Mouse (Mus musculus): ENCODE data around the gene Gm45234. TPM values are rescaled to one million over a fixed set of nuclear protein-coding genes. Genes with fewer than 3 reads are reported as not detected.

Gene Gm45234
- polyA plus RNA-seq, 1 experiment, result not detected

GRCm38 (mm10) chr6:124767536-124767919 is 11.7 kb upstream of the Gm45234 start:
- no peak for DNase-seq (ENCODE audit: low read depth)

GRCm38 (mm10) chr6:124765951-124766350 is 10.1 kb upstream of the Gm45234 start:
- no peak for DNase-seq (ENCODE audit: low read depth)

GRCm38 (mm10) chr6:124759259-124759658 is 3.4 kb upstream of the Gm45234 start:
- DNase-seq (ENCODE audit: low read depth), result no peak

GRCm38 (mm10) chr6:124758849-124759232 is 3.0 kb upstream of the Gm45234 start:
- DNase-seq (ENCODE audit: low read depth), result no peak

- DNase-seq (ENCODE audit: low read depth), result no peak
Observed at GRCm38 (mm10) chr6:124757909-124758848, 2.4 kb upstream of the Gm45234 start.

- DNase-seq (ENCODE audit: low read depth), result no peak
Observed at GRCm38 (mm10) chr6:124757351-124757880, 1.6 kb upstream of the Gm45234 start.

- no peak for DNase-seq (ENCODE audit: low read depth)
Observed at GRCm38 (mm10) chr6:124756652-124757350, 980 bp upstream of the Gm45234 start.

- no peak for DNase-seq (ENCODE audit: low read depth)
Observed at GRCm38 (mm10) chr6:124755306-124755705, 515 bp downstream of the Gm45234 start.

- DNase-seq (ENCODE audit: low read depth), result no peak
Observed at GRCm38 (mm10) chr6:124753861-124754260, 2.0 kb downstream of the Gm45234 start.

GRCm38 (mm10) chr6:124750405-124750804 is 5.4 kb downstream of the Gm45234 start:
- DNase-seq (ENCODE audit: low read depth), result no peak

- no peak for DNase-seq (ENCODE audit: low read depth)
Observed at GRCm38 (mm10) chr6:124746654-124747632, 8.9 kb downstream of the Gm45234 start.

GRCm38 (mm10) chr6:124746296-124746605 is 9.6 kb downstream of the Gm45234 start:
- DNase-seq (ENCODE audit: low read depth), result no peak

GRCm38 (mm10) chr6:124745490-124746295 is 10.1 kb downstream of the Gm45234 start:
- DNase-seq (ENCODE audit: low read depth), result no peak

- DNase-seq (ENCODE audit: low read depth), result no peak
Observed at GRCm38 (mm10) chr6:124744755-124745321, 11.0 kb downstream of the Gm45234 start.

GRCm38 (mm10) chr6:124743647-124744046 is 12.2 kb downstream of the Gm45234 start:
- no peak for DNase-seq (ENCODE audit: low read depth)

- DNase-seq (ENCODE audit: low read depth), result no peak
Observed at GRCm38 (mm10) chr6:124742839-124743514, 12.8 kb downstream of the Gm45234 start.

- DNase-seq (ENCODE audit: low read depth), result no peak
Observed at GRCm38 (mm10) chr6:124741842-124742241, 14.0 kb downstream of the Gm45234 start.

GRCm38 (mm10) chr6:124740888-124741761 is 14.7 kb downstream of the Gm45234 start, which contains the start of gene Grcc10:
Grcc10 (minus strand) TSS chr6:124741374.
- no peak for DNase-seq (ENCODE audit: low read depth)
